Mouse (Mus musculus): Measurements from ENCODE around the gene Efna4.

GRCm38 (mm10) chr3:89328623-89329022 is 9.2 kb downstream of the Efna4 start:
- TF ChIP-seq CTCF (IDR thresholded peaks at IDR 0.05; ENCODE audit: control insufficient read depth, insufficient read depth, insufficient read length), result no peak
- TF ChIP-seq CEBPB (IDR thresholded peaks at IDR 0.05; ENCODE audit: low read depth), result no peak
- no peak for TF ChIP-seq USF1 (IDR thresholded peaks at IDR 0.05; ENCODE audit: low read depth)

All from C2C12 (cell line).